Mouse (Mus musculus): ENCODE results near the gene Hat1. TPM values are rescaled to one million over a fixed set of nuclear protein-coding genes. Genes with fewer than 3 reads are reported as not detected.

The Hat1 gene
- polyA plus RNA-seq, 1 experiment from 2014 or later, result 125 TPM

DNA sequence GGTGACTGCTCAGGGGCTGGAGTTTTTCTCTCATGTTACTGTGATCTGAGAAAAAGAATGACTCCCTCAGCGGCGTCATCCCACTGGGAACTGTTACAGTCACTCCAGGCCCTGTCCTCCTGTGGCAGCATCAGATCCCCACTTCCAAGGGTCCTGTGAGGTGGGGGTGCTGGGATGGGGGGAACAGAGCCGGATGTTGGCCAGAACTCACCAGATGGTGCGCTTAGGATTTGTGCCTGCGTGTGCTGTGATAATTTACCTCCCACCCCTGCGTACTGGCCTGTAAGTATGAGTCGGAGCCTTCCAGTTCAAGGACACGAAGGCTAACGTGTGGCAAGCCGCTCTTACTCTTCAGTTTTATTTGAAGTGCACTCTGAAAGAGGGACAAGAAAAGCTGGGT is 86.6 kb downstream of the Hat1 start:
- WGBS, result 63% methylated on average over 10 of the region's 10 CpGs
- no peaks in the 10 kb centered on the region for H3K36me3 ChIP-seq
- ATAC-seq, result no peak
- no peak overlapping the region for H3K4me2 ChIP-seq (replicated peaks)
- H3K27me3 ChIP-seq (replicated peaks), result no peaks in the 10 kb centered on the region
- no peak overlapping the region for H3K27ac ChIP-seq
- H3K9me3 ChIP-seq, result no peaks in the 10 kb centered on the region
- no peak overlapping the region for H3K9ac ChIP-seq
- H3K4me1 ChIP-seq (replicated peaks), result 0 out of 2 replicates have a peak, but pooled peaks cover 3% of the 10 kb centered on the region
- no peak overlapping the region for H3K4me3 ChIP-seq (replicated peaks)

DNA sequence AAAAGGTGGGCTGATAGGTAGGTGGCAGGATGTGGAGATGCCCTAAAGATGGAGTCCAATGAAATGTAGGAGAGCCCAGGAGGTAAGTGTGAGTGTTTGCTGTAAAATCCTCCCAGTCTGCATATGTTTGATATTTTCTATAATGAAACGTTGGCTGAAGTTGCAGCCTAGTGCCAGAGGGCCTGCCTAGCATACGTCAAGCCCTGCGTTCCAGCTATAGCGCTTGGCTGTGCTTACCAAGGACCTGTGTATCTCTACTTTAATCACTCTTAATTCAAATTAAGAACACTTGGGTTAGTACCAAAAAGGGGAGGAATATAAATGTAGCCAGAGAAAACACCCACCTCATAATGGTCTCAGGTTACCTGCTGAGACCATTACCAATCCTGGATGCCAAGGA is 87.0 kb downstream of the Hat1 start:
- Histone ChIP-seq H3K27me3 (replicated peaks) (no peaks in the 10 kb centered on the region), H3K27ac (no peak overlapping the region), H3K4me3 (replicated peaks) (no peak overlapping the region), H3K4me2 (replicated peaks) (no peak overlapping the region), H3K36me3 (no peaks in the 10 kb centered on the region), H3K4me1 (replicated peaks) (0 out of 2 replicates have a peak, but pooled peaks cover 3% of the 10 kb centered on the region), H3K9me3 (no peaks in the 10 kb centered on the region), H3K9ac (no peak overlapping the region)
- ATAC-seq, result no peak
- WGBS, result 87% methylated on average over 4 of the region's 4 CpGs

DNA sequence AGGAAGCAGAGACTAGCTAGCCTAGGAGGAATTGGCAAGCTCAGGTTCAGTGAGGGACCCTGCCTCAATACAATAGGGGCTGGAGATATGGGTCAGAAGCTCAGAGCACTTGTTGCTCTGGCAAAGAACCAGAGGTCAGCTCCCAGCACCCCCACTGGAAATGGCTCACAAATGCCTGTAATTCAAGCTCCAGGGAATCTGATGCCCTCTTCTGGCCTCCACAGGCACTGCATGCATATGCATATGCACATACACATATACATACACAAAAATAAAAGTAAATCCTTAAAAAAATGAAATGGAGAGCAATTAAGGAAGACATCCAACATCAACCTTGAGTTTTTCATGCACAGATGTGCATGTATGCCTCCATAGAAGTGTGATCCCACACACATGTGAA is 89.0 kb downstream of the Hat1 start:
- H3K4me2 ChIP-seq (replicated peaks), result no peak overlapping the region
- no peaks in the 10 kb centered on the region for H3K36me3 ChIP-seq
- no peak overlapping the region for H3K27ac ChIP-seq
- no peaks in the 10 kb centered on the region for H3K27me3 ChIP-seq (replicated peaks)
- ATAC-seq, result no peak
- 0 out of 2 replicates have a peak, but pooled peaks cover 3% of the 10 kb centered on the region for H3K4me1 ChIP-seq (replicated peaks)
- no peaks in the 10 kb centered on the region for H3K9me3 ChIP-seq
- no peak overlapping the region for H3K9ac ChIP-seq
- H3K4me3 ChIP-seq (replicated peaks), result no peak overlapping the region

DNA sequence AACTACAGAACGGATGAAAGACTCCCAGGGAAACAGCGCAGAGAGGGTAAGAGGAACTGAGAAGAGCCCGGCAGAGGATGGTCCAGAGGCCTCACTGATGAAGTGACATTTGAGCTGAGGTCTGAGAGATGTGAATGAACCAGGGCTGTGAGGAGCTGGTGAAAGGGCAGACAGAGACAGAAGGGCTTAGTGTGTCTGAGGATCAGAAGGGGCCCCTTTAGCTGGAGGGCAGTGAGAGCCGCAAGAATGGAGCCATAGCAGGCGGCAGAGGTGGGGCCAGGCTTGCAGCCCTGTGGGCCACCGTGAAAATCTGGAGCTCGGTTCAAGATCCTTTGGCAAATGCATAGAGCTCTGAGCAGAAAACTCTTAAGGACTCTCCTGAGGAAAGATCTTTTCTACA is 91.2 kb downstream of the Hat1 start:
- H3K36me3 ChIP-seq, result no peaks in the 10 kb centered on the region
- H3K4me1 ChIP-seq (replicated peaks), result no peaks in the 10 kb centered on the region
- WGBS, result 41% methylated on average over 7 of the region's 7 CpGs
- no peak overlapping the region for H3K9ac ChIP-seq
- H3K4me2 ChIP-seq (replicated peaks), result no peak overlapping the region
- no peaks in the 10 kb centered on the region for H3K9me3 ChIP-seq
- no peak overlapping the region for H3K4me3 ChIP-seq (replicated peaks)
- no peak for ATAC-seq
- no peak overlapping the region for H3K27ac ChIP-seq
- no peaks in the 10 kb centered on the region for H3K27me3 ChIP-seq (replicated peaks)

GRCm38 (mm10) chr2:71481825-71482224 is 93.1 kb downstream of the Hat1 start:
- Histone ChIP-seq H3K4me1 (replicated peaks) (no peaks in the 10 kb centered on the region), H3K27me3 (replicated peaks) (no peaks in the 10 kb centered on the region), H3K4me3 (replicated peaks) (no peak overlapping the region), H3K9me3 (no peaks in the 10 kb centered on the region), H3K4me2 (replicated peaks) (no peak overlapping the region), H3K9ac (no peak overlapping the region), H3K27ac (no peak overlapping the region), H3K36me3 (no peaks in the 10 kb centered on the region)
- 82% methylated on average over 6 of the region's 6 CpGs for WGBS
- ATAC-seq, result no peak

- Histone ChIP-seq H3K4me1 (replicated peaks) (no peaks in the 10 kb centered on the region), H3K9me3 (no peaks in the 10 kb centered on the region), H3K27ac (no peak overlapping the region), H3K9ac (no peak overlapping the region), H3K4me3 (replicated peaks) (no peak overlapping the region), H3K36me3 (no peaks in the 10 kb centered on the region), H3K4me2 (replicated peaks) (no peak overlapping the region), H3K27me3 (replicated peaks) (no peaks in the 10 kb centered on the region)
- WGBS, result 70% methylated on average over 10 of the region's 10 CpGs
- no peak for ATAC-seq
Measured at GRCm38 (mm10) chr2:71483046-71483716, 94.4 kb downstream of the Hat1 start.

GRCm38 (mm10) chr2:71483717-71484066 is 94.9 kb downstream of the Hat1 start:
- H3K36me3 ChIP-seq, result no peaks in the 10 kb centered on the region
- no peak overlapping the region for H3K27ac ChIP-seq
- no peaks in the 10 kb centered on the region for H3K4me1 ChIP-seq (replicated peaks)
- H3K4me2 ChIP-seq (replicated peaks), result no peak overlapping the region
- whole genome bisulfite sequencing, result 64% methylated on average over 5 of the region's 5 CpGs
- H3K27me3 ChIP-seq (replicated peaks), result no peaks in the 10 kb centered on the region
- no peak overlapping the region for H3K4me3 ChIP-seq (replicated peaks)
- H3K9ac ChIP-seq, result no peak overlapping the region
- no peak for ATAC-seq
- H3K9me3 ChIP-seq, result no peaks in the 10 kb centered on the region

Other genes with a start within 250 kb of the Hat1 start
- gene Dync1i2, start 177.3 kb upstream of the Hat1 start, polyA plus RNA-seq (2015; fragmentation: Nextera tagmentation; extraction: Ambion mirVana), result 71.4 and 83.5 TPM in 2 replicates
- 27.3 and 29.2 TPM in 2 replicates for gene Slc25a12, start 21.2 kb upstream of the Hat1 start, polyA plus RNA-seq (2015; fragmentation: Nextera tagmentation; extraction: Ambion mirVana)
- 31.9 and 32.9 TPM in 2 replicates for gene Metap1d, start 64.3 kb downstream of the Hat1 start, polyA plus RNA-seq (2015; fragmentation: Nextera tagmentation; extraction: Ambion mirVana)
- 7.1 and 7.8 TPM in 2 replicates for gene Dlx1, start 139.2 kb downstream of the Hat1 start, polyA plus RNA-seq (2015; fragmentation: Nextera tagmentation; extraction: Ambion mirVana)
- 3.2 and 4.7 TPM in 2 replicates for gene Dlx2, start 157.8 kb downstream of the Hat1 start, polyA plus RNA-seq (2015; fragmentation: Nextera tagmentation; extraction: Ambion mirVana)